Mouse (Mus musculus) right cerebral cortex, postnatal 25 days (tissue): Measurements from ENCODE around the gene Fam168a.
"Not testable (repeated sequence)": the region's sequence is repeated elsewhere in the genome, so short reads cannot be mapped to it uniquely, and the experiment has no call there.

Experiments used
- DNase-seq: peaks from one replicate; pipeline ENCODE4 v3.0.0; 2022

Gene Fam168a

DNA sequence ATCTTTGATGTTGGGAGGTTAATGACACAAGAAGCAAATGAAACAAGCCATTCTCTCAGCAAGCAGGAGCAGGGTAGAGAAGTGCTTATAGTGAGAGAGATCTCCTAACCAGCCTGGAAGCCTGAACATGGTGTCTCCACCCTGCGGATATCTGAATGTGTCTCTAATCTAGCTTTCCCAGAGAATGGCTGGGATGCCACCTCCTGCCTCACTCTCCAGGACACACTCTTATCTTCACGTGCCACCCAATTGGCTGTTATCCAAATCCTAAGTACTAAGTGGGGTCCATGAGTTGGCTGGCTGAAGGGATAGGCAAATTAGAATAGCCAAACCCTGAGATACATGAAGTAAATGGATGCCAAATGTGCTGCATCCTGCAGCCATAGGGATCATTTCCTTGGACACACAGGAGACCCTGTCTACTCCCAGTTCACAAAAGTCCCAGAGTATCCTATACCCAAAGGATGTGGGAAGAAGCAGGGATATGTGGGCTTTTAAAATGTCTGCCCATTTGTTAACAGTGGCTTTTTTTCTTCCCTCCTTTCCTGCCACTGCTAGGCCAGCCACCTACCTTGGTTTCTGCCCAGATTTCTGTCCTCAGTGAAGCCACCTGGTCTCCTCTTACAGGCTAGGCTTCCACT is 138.1 kb downstream of the Fam168a start:
- DNase-seq, result no peak

DNA sequence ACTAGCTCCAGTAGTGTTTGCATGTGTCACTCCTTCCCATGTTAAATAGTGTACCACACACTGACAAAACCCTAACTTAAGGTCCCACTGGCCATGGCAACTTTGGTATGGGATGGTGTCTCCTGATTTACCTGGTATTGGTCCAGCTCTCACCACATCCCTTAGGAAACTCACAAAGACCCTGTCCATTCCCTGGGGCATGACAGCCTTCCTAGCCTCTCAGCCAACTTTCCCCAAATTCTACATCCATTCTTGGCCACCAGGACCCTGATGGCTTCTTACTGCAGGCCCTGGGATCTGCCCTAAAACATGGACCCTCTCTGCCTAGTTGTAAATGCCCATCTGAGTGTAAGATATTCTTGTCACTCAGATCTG is 138.6 kb downstream of the Fam168a start:
- DNase-seq, result no peak

DNA sequence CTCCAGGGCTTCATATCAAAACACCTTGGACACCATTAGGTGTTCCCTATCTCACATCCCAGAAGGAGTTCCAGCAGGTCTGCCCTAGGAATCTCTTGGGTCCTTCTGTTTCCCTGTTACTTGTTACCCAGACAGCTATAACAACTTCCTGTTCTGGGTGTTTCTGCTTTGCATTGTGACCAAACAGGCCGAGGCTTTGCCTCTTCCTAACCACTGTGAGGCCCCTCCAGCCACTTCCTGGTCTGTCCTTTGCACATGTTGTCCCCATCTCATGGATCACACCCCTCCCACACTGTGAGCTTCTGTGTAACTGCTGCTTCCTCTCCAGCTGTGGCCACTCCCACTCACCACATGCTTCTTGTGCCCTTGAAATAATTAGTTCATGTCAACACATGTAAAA is 139.0 kb downstream of the Fam168a start:
- no peak for DNase-seq

DNA sequence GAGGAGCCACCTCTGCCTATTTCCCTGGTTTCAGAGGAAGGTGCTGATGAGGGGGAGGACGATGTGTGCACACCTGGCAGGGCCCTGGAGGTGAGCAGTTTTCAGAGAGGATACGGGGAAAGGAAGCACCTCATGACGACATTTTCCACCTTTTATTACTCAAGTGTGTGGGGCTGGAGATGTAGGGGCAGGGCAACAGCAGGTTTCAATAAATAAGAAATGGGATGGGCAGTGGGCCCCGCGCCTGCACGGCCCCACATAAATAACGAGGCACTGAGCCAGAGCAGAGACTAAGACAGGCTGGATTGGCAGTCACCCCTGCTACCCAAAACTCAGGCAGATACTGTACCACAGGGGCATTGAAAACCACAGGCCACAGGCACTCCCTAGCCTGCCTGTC is 139.6 kb downstream of the Fam168a start:
- DNase-seq, result not testable (repeated sequence)

DNA sequence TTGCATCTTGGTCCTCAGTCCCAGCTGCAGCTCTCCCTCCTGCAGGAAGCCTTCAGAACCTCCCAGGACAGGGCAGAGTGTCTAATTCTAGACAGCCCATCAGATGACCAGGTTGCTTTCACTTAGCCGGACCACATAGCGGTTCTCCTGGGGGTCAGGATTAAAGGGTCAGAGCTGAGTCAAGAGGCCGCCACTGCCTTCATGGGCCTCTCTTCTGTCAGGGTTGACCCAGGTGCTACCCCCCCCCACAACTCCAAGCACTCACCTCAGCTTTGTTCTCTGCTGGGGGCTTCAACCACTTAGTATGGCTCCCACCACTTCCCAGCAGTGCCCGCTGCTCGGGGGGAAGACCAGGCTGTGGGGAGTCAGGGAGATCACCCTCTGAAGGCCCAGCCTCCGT is 140.7 kb downstream of the Fam168a start:
- no peak for DNase-seq

DNA sequence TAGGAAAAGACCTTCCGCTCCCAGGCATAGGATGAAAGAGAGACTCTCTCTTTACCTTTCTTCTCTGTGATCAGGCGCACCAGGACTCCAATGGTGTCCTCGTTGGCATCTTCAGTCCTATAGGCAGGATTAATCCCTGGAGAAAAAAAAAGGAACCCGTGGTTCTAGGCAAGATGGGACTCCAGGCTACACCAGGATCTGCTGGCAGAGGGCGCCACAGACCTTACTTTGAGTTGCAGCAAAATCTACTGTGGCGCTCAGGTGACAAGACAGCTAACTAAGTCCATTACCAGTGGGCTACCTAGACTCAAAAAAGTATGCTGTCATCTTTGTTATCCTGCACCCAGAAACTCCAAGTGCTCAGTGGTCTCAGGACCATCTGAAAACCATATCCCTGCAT is 142.3 kb downstream of the Fam168a start:
- DNase-seq, result peak; percentile 74

DNA sequence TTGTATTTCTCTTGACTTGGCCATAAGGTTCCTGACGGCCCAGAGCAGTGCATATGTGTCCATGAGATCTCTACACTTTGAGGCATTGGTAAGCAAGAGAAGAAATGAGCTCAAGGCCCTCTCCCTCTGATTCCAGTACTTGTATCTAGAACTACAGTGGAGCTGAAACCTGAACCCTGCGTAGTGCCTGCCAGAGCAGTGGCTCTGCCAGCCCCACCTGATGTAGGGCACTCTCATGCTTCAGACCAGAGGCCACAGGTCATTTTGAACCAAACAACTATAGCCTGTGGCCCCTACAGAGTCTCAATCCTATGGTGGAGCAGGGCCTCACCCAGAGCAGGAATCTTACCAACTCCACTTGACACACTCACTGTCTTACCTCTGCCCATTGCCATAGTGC is 143.1 kb downstream of the Fam168a start:
- no peak for DNase-seq

DNA sequence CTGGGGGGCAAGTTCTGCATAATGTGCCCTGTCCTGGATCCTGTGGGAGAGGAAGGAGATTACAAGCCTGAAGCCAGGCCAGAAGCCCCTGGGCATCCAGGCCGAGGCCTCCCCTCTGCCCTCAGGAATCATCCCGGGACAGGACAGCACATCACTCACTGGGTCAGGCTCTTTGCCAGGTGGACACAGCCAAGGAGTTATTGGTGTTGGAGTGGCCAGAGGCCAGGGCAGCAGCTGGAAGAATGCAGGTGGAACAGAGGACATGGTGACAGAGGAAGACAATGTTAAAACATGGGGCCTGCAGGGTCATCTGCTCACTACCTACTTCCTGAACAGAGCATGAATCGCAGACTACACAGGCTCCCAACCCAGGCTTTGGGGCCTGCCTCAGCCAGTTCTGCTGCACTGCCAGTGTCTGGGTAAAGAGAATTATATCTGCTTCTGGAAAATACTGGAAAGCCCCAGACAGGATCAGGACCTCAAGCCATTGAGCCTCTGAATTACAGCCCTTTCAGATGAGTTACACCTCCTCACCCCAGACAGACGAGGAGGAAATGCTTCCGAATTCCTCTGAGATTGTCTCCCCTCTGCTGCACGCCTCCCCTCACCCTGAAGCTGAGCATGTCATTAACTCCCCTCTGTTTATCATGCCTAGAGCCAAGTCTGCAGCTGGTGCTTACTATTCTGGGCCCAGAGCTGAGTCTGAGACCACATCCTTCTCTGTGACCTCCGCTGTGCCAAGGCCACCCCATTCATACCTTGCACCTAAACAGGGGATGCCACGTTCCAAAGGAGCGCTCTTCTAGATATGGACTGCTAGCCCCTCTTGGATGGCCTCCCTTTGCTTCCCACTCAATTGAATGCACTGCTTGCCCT is 145.3 kb downstream of the Fam168a start:
- no peak for DNase-seq

DNA sequence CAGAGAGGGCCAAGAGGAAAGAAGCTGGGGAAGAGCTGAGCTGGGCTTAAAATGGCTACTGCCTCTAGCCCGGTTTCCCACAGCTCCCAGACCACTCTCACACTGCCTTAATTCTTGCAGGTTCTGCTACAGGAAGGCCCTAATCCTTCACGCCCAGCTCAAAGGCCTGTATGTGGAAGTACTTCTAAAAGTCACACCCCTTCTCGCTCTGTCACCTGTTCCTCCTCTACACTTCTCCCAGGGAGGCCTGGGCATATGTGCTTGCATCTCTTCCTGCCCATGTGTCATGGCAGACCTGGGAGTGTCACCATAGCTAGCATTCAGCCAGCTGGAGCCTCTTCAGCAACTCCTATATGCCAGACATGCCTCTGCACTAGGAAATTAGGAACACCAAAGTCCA is 147.0 kb downstream of the Fam168a start:
- DNase-seq, result no peak

DNA sequence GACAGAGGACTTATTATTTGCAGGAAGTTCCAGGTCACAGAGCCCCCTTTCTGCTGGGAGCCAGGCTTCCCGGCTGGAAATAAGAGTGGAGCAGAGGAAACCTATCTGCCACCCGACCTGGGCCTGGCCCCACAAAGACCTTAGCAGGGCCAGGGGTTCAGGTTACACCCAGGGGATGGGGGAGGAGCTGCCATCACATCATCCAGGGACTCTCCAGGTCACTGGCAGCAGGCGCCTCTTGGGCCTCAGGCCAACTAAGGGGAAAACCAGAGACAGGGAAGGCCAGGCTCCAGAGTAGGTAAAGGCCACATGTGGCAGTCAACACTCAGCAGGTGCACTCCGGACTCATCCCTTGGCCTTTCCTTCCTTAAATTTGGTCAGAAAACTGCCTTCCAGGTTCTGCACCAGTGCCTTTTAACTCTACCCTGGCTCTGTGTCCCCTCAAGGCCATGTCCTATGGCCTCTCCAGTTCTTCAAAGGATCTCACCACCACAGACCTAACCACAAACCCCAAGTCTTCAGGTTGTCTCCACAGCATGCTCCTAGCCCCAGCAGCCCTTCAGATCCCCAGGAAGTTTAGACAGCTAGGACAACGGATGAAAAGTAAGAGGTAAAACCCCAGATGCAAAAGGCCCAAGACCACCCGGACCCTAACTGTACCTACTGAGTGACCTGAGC is 147.8 kb downstream of the Fam168a start:
- DNase-seq, result no peak

DNA sequence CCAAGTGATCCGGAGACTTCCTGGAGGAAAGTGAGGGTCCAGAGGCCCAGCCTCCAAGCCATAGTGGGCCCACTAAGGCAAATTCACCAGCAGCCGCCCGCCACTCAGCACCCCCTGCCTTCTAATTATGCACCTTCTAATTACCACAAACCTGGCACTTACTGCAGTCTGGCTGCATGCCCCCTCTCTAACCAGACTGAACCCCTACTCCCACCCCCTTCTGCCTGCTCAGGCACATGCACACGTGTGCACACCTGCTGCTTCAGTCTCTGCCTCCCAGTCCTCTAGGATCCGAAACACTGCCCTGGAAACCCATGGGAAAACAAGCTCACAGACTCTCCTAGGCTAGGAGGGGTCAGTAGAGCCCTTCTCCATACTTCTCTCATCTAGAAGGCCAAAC is 148.4 kb downstream of the Fam168a start:
- DNase-seq, result no peak

DNA sequence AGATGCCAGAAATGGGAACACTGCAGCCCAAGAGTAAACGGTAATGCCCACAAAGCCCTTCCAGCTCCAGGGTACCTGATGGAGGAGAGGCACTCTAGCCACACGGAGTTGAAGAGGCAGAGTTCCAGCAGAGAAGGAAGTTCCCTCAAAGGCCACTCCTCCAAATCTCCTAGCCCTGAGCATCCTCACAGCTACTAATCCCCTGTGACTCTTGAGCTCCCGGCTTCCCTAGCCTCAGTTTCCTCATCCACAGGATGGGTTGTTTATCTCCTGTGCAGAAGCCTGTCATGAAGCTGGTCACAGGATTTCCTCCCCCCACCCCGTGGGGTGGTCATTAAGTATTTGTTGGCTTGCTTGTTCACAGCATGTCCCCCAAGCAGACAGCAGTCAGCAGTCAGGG is 148.9 kb downstream of the Fam168a start:
- DNase-seq, result no peak

DNA sequence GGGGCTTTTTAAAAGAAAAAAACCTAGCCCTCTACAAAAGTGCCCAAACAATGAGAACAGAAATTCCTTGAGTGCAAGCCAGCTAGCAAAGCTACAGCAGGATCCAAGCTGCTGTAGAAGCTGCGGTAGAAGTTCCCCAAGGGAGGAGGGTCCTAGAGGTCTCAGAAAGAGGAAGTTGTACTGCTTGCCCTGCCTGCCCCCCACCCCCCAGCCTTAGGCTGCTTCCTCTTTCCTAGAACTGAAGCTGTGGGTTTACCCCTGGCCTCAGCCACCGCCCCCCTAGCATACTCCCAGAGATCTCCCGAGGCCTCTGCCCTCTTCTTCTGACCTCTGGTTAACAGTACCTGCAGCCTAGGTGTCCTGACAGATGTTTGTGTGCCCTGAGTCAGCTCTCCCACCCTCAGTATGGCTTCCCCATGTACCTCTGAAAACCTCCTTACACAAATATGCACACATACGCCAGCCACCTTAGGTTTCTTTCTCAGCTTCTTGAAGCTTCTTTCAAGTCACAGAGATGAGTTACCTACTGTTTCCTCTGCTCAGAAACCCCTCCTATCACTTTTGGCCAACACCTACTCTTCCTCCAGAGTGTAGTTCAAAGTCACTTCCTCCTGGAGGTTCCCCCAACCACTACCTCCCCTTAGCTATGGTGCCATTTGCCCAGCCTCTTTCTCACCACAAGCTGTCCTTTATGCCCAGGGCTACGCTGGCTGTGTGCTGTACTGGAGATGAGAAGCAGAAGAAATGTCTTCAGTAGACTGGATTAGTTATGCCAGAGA is 149.5 kb downstream of the Fam168a start:
- DNase-seq, result no peak

DNA sequence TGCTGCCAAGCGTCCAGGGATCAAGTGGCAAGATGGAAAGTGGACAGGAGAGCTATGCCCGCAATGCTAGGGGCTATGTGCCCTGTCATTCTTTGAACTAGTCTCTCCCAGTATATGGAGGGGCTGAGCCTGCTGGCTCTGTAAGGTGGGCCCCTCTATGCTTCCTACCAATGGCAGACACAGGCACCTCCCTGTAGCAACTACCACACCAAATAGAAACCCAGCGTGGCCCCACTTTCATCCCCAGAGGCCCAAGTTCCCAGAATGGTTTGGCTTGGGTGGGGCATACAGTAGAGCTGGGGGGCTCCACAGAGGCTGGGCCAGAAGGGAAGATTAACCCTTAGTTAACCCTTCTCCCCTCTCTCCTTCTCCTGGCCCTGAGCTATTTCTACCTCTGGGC is 154.0 kb downstream of the Fam168a start:
- no peak for DNase-seq

DNA sequence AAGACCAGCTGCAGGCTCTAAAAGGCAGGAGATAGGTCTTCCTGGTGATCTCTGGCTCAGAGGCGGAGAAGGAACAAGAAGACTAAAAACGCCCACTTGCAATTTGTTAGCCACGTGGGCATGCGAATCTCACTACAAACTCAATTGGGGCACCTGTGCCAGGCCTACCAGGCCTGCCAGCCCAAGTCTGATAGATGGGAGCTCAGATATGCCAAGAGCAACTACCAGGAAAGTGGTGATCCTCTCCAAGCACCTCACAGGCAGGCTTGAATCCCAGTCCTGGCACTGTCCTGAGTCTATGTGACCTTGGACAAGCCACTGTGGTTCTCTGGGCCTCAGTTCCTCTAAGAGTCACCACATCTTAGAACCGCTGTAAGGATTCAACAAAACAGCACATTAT is 154.8 kb downstream of the Fam168a start:
- DNase-seq, result no peak

DNA sequence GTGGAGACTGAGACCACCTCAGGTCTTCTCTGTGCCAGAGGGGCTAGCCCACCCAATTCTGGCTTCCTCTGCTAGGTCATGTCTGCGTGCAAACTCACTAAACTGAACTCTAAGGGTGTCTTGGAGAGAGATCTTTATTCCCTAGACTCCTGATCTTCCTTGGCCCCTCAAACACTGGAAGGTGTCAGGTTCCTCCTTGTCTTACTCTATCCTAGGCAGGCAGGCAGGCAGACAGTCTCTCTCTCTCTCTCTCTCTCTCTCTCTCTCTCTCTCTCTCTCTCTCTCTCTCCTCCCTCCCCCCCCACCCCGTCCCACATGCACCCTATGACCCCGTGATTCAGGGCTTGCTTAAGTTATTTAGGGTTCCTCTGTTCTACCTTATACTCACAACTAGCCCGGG is 155.9 kb downstream of the Fam168a start:
- no peak for DNase-seq

DNA sequence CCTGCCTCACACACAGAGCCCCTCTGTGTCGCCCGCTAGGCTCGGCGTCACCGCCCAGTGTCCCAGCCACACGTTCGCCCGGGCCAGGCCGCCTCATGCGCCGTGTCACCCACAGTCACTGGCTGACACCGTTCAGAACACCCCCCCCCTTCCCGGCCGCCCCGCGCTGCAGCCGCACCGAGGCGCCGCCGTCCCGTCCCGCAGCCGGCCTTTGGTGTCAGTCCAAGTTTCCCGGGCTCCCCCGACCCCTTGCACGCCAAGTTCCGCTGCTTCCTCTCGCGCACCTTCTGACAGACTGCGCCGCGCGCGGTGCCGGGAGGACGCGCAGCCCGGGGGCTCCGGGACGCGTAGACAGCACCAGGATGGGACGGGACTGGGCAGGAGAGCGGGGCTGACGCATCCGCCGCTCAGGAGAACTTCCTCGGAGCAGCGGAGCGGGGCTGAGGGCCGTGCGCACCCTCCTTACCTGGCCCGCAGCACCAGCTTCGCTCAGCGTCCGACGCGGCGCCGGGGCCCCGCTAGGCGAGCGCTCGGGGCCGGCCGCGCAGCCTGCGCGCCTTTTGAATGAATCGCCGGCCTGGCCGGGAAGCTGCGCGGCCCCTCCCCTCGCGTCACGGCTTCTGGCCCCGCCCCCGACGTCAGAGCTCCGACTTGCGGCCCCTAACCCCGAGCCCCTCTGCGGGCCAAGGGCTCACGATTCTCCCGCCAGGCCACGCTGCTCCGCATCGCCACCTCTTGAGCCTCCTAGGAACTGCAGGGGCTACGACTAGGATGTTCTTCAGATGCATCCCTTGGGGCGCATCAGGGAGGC is 156.6 kb downstream of the Fam168a start, which contains the start of gene Relt:
Gene Relt (minus strand): TSS at position 619 of the 811 bp plus-strand sequence.
- peak; percentile 84 for DNase-seq

DNA sequence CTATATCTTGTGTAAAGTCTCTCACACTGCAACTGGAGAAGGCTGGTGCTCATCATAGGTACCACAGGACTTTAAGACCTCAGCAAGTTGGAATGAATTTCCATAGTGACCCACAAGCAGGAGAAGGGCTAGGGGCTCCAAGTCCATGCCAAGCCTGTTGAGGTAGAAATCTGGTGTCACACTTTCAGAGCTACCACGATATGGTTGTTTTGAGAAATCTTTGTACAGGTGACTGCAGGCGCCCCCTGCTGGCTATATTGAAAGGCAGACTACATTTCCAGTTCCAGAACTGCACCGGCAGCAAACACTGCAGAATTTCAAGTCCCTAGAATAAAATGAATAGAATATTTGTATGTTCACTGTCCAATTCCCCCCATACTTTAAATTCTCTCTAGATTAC is 160.2 kb downstream of the Fam168a start:
- DNase-seq, result peak; percentile 62

DNA sequence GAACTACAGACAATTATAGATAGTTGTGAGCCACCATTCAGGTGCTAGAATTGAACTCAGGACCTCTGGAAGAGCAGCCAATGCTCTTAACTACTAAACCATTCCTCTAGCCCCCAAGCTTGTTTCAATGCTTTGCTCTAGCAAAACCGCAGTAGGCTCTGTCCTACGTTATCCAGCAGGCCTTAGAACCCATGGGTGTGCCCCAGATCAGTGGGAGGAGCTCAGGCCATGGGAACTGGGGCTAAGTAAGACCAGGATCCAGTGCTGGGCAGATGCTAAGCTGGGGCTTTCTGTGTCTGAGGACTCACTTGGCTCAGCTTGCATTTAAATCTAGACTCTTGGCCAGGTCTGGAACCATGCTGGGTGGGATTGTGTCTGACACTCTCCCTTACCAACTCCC is 161.1 kb downstream of the Fam168a start:
- DNase-seq, result no peak

DNA sequence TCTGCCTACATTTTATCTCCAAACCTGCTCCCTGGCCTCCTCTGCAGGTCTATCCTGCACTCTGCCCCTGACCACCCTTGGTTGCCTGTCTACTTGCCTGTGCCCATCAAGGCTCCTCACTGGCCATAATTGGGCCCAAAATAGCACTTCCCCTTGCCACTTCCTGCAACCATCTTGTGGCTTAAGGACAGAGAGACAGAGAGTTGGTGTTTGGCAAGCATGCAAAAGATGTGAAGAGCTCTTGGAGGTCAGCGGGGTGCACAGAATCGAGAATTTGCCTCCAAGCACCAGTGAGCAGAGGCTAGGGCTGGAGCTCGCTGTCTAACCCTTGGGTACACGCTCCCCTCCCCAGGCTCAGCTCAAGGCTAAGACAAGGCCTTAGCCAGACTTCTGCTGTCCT is 162.1 kb downstream of the Fam168a start:
- no peak for DNase-seq

DNA sequence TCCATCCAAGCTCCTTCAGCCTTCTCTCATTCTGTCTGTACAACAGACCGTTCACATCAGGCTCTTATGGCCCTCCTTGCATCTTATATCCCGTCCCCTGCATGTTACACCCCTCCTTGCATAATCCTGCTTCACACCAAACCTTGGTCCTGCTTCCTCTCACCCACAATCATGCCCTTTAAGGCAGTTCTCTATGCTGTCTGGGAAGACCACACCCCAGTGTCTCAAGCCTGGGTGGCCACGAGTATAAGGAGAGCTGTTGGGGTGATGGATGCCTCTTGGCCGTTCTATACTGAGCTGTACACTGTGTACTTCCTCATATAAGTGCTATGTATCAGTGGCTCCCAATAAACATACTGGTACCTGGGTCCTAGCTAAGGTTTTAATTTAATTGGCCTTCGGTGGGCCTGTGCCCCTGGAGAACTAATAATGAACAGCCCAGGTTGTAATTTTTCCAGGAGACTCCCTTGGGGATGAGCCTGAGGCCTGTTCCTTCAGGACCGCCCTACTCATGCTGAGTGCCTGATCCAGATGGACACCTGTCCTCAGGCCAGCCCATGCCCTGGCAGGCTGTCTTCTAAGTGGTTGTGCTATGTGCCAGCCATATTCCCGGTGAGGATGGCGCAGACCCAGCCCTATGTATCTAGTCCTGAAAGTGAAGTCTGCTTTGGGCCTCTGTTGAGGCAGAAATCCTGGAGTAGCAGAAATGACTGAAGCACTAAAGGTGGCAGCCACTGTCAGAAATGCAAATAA is 163.6 kb downstream of the Fam168a start:
- no peak for DNase-seq

DNA sequence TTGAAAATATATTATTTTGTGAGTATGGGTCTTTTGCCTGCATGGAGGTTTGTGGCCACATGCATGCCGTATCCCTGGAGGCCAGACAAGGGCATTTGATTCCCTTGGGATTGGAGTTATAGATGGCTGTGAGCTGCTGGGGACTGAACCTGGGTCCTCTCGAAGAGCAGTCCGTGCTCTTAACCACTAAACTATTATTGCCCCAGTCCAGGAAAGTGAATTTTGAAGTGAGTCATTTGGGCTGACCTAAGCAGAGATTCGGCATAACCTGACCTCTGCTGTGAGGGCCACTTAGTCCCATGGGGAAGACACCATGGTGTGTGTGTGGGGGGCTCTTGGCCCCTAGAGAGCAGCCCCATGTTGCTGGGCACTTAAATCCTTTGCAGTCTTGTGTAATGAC is 164.9 kb downstream of the Fam168a start:
- DNase-seq, result no peak
